Mouse (Mus musculus) midbrain, embryonic 14.5 days (tissue): Measurements from ENCODE around the gene Olfr1396. TPM values are rescaled to one million over a fixed set of nuclear protein-coding genes. Genes with fewer than 3 reads are reported as not detected.

Experiments used
- ATAC-seq: fragments of 200-750 bp; cut with Nextera tagmentation; 2 replicates; pipeline ENCODE4 v1.8.0; 2017; ENCODE audit warnings: moderate number of reproducible peaks, moderate library complexity; ENCODE audit not compliant: low FRiP score, low TSS enrichment
- DNase-seq: peaks from one replicate; pipeline ENCODE4 v3.0.0-alpha.2; 2015
- H3K27ac ChIP-seq: fragments of 300-500 bp; sonication (generic); replicated peaks from 2 replicates; pipeline ENCODE4 v1.5.1; 2014; ENCODE audit warnings: mild to moderate bottlenecking, low read depth, low read length, moderate library complexity
- H3K27me3 ChIP-seq: fragments of 300-500 bp; sonication (generic); 2 replicates; pipeline ENCODE4 v1.6.1; 2014; ENCODE audit warnings: low read length, control low read depth, mixed read lengths; ENCODE audit not compliant: control insufficient read depth, insufficient read depth
- H3K36me3 ChIP-seq: fragments of 300-500 bp; sonication (generic); 2 replicates; pipeline ENCODE4 v1.6.1; 2014; ENCODE audit warnings: low read length, control low read depth; ENCODE audit not compliant: control insufficient read depth, insufficient read depth
- H3K4me1 ChIP-seq: fragments of 300-500 bp; sonication (generic); 2 replicates; pipeline ENCODE4 v1.6.1; 2014; ENCODE audit warnings: mild to moderate bottlenecking, antibody characterized with exemption, low read length, control low read depth; ENCODE audit not compliant: control insufficient read depth, insufficient read depth
- H3K4me2 ChIP-seq: fragments of 300-500 bp; sonication (generic); 2 replicates; pipeline ENCODE4 v1.6.1; 2014; ENCODE audit warnings: mild to moderate bottlenecking, low read length, moderate library complexity
- H3K4me3 ChIP-seq: fragments of 300-500 bp; sonication (generic); replicated peaks from 2 replicates; pipeline ENCODE4 v1.5.1; 2014; ENCODE audit warnings: low read depth, low read length
- H3K9ac ChIP-seq: fragments of 300-500 bp; sonication (generic); replicated peaks from 2 replicates; pipeline ENCODE4 v1.6.1; 2014; ENCODE audit warnings: mild to moderate bottlenecking, low read length, moderate library complexity
- H3K9me3 ChIP-seq: fragments of 300-500 bp; sonication (generic); 2 replicates; pipeline ENCODE4 v1.6.1; 2016; ENCODE audit warnings: low read length, control low read depth, mixed read lengths; ENCODE audit not compliant: control insufficient read depth
- WGBS: fragments of 180-500 bp; shearing (Covaris S2); extraction: QIAGEN DNeasy Blood & Tissue Kit; methylation state at CpG from one replicate; pipeline ENCODE4 v1.1.7; 2014; 5-methylcytosine and 5-hydroxymethylcytosine counted together
- polyA plus RNA-seq: library from polyadenylated mRNA; unstranded; fragments of >200 nt; fragmentation: Nextera tagmentation; extraction: Ambion mirVana; gene quantifications from 2 replicates; pipeline ENCODE4 v1.2.1, GENCODE M21; 2014

The Olfr1396 gene
- polyA plus RNA-seq, 1 experiment from 2014 or later: not detected

- no peak for ATAC-seq
These were observed 20.6 kb downstream of the Olfr1396 start for GRCm38 (mm10) chr11:49093861-49094660.

GRCm38 (mm10) chr11:49092786-49093185 is 21.9 kb downstream of the Olfr1396 start:
- no peaks in the 10 kb centered on the region for H3K27me3 ChIP-seq
- no peak overlapping the region for H3K27ac ChIP-seq
- 89% methylated on average over 2 of the region's 2 CpGs for WGBS
- no peaks in the 10 kb centered on the region for H3K9me3 ChIP-seq
- no peak overlapping the region for H3K4me2 ChIP-seq
- H3K4me3 ChIP-seq: no peak overlapping the region
- ATAC-seq (no peak), DNase-seq (no peak)
- H3K36me3 ChIP-seq: no peaks in the 10 kb centered on the region
- H3K9ac ChIP-seq: no peak overlapping the region
- no peaks in the 10 kb centered on the region for H3K4me1 ChIP-seq

More at GRCm38 (mm10) chr11:49093861-49094660, 20.6 kb downstream of the Olfr1396 start:
- Histone ChIP-seq H3K9ac (no peak overlapping the region), H3K36me3 (no peaks in the 10 kb centered on the region), H3K4me2 (no peak overlapping the region), H3K27ac (no peak overlapping the region), H3K9me3 (no peaks in the 10 kb centered on the region), H3K4me3 (no peak overlapping the region), H3K4me1 (no peaks in the 10 kb centered on the region), H3K27me3 (no peaks in the 10 kb centered on the region)
- no peak for DNase-seq
- WGBS: 95% methylated on average over 6 of the region's 6 CpGs

GRCm38 (mm10) chr11:49092053-49092586 is 22.6 kb downstream of the Olfr1396 start:
- Histone ChIP-seq H3K4me2 (no peak overlapping the region), H3K4me3 (no peak overlapping the region), H3K9ac (no peak overlapping the region), H3K36me3 (no peaks in the 10 kb centered on the region), H3K4me1 (no peaks in the 10 kb centered on the region), H3K9me3 (no peaks in the 10 kb centered on the region), H3K27ac (no peak overlapping the region), H3K27me3 (no peaks in the 10 kb centered on the region)
- WGBS: 97% methylated on average over 1 of the region's 1 CpGs
- ATAC-seq (no peak), DNase-seq (no peak)

- 78% methylated on average over 4 of the region's 4 CpGs for WGBS
- no peak for ATAC-seq
These were observed 23.5 kb downstream of the Olfr1396 start for GRCm38 (mm10) chr11:49091171-49091570.

GRCm38 (mm10) chr11:49090551-49090950 is 24.1 kb downstream of the Olfr1396 start:
- no peak overlapping the region for H3K4me2 ChIP-seq
- H3K27ac ChIP-seq: no peak overlapping the region
- no peaks in the 10 kb centered on the region for H3K27me3 ChIP-seq
- no peak for ATAC-seq
- H3K36me3 ChIP-seq: no peaks in the 10 kb centered on the region
- no peak overlapping the region for H3K9ac ChIP-seq
- WGBS: 88% methylated on average over 5 of the region's 5 CpGs
- no peaks in the 10 kb centered on the region for H3K4me1 ChIP-seq
- DNase-seq: no peak
- H3K4me3 ChIP-seq: no peak overlapping the region
- H3K9me3 ChIP-seq: no peaks in the 10 kb centered on the region

More at GRCm38 (mm10) chr11:49091171-49091570, 23.5 kb downstream of the Olfr1396 start:
- no peaks in the 10 kb centered on the region for H3K9me3 ChIP-seq
- H3K9ac ChIP-seq: no peak overlapping the region
- H3K27me3 ChIP-seq: no peaks in the 10 kb centered on the region
- no peak overlapping the region for H3K4me2 ChIP-seq
- H3K27ac ChIP-seq: no peak overlapping the region
- no peak overlapping the region for H3K4me3 ChIP-seq
- no peaks in the 10 kb centered on the region for H3K36me3 ChIP-seq
- DNase-seq: no peak
- no peaks in the 10 kb centered on the region for H3K4me1 ChIP-seq

DNA sequence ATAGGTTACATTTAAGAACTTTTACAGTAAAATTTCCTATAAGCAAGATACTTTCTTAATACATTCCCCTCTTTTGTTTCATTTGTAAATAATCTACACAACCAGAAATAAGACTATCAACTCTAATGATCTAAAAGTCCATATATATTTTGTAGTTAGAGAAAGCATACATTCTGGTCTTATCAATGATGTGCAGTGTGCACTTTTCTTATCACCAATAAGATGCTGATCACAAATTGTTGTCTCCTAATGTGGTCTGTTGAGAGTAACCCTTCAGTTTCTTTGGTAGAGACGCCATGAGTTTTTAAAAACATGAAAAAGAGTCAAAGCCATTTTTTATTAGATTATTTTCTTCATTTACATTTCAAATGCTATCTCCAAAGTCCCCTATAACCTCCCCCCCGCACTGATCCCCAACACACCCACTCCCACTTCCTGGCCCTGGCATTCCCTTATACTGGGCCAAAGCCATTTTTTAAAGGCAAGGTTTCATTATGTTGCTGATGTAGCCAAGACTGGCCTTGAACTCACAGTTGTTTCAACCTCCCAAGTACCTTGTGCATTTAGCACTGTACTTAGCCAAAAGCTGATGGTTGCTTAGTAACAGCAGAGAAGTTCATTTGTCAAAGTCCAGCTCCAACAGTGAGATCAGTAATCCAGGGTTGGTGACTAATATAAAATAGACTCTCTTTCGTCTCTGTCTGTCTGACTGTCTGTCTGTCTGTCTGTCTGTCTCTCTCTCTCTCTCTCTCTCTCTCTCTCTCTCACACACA is 24.8 kb downstream of the Olfr1396 start:
- H3K4me2 ChIP-seq: no peak overlapping the region
- ATAC-seq (no peak), DNase-seq (no peak)
- WGBS: 81% methylated on average over 3 of the region's 3 CpGs
- no peaks in the 10 kb centered on the region for H3K27me3 ChIP-seq
- no peaks in the 10 kb centered on the region for H3K4me1 ChIP-seq
- H3K36me3 ChIP-seq: no peaks in the 10 kb centered on the region
- H3K9me3 ChIP-seq: no peaks in the 10 kb centered on the region
- H3K27ac ChIP-seq: no peak overlapping the region
- no peak overlapping the region for H3K9ac ChIP-seq
- H3K4me3 ChIP-seq: no peak overlapping the region

- Histone ChIP-seq H3K9me3 (no peaks in the 10 kb centered on the region), H3K27ac (no peak overlapping the region), H3K9ac (no peak overlapping the region), H3K4me1 (no peaks in the 10 kb centered on the region), H3K36me3 (no peaks in the 10 kb centered on the region), H3K4me2 (no peak overlapping the region), H3K27me3 (no peaks in the 10 kb centered on the region), H3K4me3 (no peak overlapping the region)
- WGBS: 91% methylated on average over 5 of the region's 5 CpGs
- ATAC-seq (no peak), DNase-seq (no peak)
These were observed 25.6 kb downstream of the Olfr1396 start for GRCm38 (mm10) chr11:49088990-49089652.

DNA sequence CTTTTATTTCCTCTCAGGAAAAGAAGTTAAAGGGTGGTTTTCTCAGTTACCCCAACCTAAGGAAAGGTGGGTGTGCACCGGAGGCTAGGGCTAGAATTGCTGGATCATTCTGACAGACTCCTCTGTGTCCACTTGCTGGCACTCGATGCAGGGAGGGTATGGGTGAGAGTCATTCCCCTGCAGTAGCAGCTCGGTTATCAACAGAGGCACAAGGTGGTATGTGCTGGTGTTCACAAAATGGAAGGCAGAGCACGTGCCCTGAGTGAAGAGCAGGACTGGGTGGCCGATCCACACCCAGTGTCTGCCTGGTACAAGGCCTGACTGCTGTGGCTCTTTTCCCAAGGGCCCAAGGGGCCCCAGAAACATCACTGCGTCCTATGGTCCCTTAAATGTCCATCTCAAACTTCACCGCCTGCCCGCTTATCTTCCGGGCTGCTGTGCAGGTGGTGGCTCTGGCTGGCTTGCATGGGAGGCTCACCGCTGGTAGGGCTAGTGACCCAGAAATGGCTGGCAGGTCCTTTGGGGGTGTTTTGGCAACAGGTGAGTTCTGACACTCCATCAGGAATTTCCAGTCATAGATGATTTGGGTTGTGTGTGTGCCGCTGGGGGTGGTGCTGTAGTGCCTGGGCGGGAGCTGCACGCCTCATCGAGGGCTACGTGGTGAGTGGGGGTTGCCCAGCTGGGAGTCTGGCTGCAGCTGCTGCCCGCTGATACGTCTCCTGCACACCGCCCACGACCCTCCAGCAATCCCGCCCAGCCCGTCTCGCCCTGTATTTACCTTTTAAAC is 26.7 kb downstream of the Olfr1396 start:
- Histone ChIP-seq H3K4me2 (no peak overlapping the region), H3K4me1 (no peaks in the 10 kb centered on the region), H3K4me3 (no peak overlapping the region), H3K27ac (no peak overlapping the region), H3K36me3 (no peaks in the 10 kb centered on the region), H3K9ac (no peak overlapping the region), H3K9me3 (no peaks in the 10 kb centered on the region), H3K27me3 (no peaks in the 10 kb centered on the region)
- DNase-seq: no peak
- ATAC-seq: no peak
- WGBS: 45% methylated on average over 22 of the region's 22 CpGs
